Mouse (Mus musculus) A20 (cell line): ENCODE data around the gene Cisd1.
"Not testable (repeated sequence)": the region's sequence is repeated elsewhere in the genome, so short reads cannot be mapped to it uniquely, and the experiment has no call there.

Experiments
- DNase-seq: peaks from one replicate; pipeline ENCODE4 v3.0.0-alpha.2; 2011; ENCODE audit warnings: low read depth, low spot score

Gene Cisd1

GRCm38 (mm10) chr10:71344579-71345143 is at the start of gene Cisd1:
Cisd1 (minus strand) TSS chr10:71344954.
- DNase-seq = peak; percentile 97

- no peak for DNase-seq
Observed at GRCm38 (mm10) chr10:71389311-71389710, 44.6 kb upstream of the Cisd1 start.

- DNase-seq = peak; percentile 10
Observed at GRCm38 (mm10) chr10:71384159-71385044, 39.6 kb upstream of the Cisd1 start.

- DNase-seq = not testable (repeated sequence)
Observed at GRCm38 (mm10) chr10:71383552-71383924, 38.8 kb upstream of the Cisd1 start.

- peak; percentile 87 for DNase-seq
Observed at GRCm38 (mm10) chr10:71382858-71383551, 38.3 kb upstream of the Cisd1 start.

GRCm38 (mm10) chr10:71382109-71382508 is 37.4 kb upstream of the Cisd1 start:
- peak; percentile 38 for DNase-seq

- no peak for DNase-seq
Observed at GRCm38 (mm10) chr10:71381471-71382033, 36.8 kb upstream of the Cisd1 start.

- no peak for DNase-seq
Observed at GRCm38 (mm10) chr10:71380406-71380805, 35.7 kb upstream of the Cisd1 start.

- DNase-seq = peak; percentile 34
Observed at GRCm38 (mm10) chr10:71376014-71376413, 31.3 kb upstream of the Cisd1 start.

- no peak for DNase-seq
Observed at GRCm38 (mm10) chr10:71373706-71374105, 29.0 kb upstream of the Cisd1 start.

- no peak for DNase-seq
Observed at GRCm38 (mm10) chr10:71371881-71372280, 27.1 kb upstream of the Cisd1 start.

GRCm38 (mm10) chr10:71369466-71369865 is 24.7 kb upstream of the Cisd1 start:
- no peak for DNase-seq

GRCm38 (mm10) chr10:71368128-71368940 is 23.6 kb upstream of the Cisd1 start:
- DNase-seq = no peak

- DNase-seq = no peak
Observed at GRCm38 (mm10) chr10:71363858-71364257, 19.1 kb upstream of the Cisd1 start.

GRCm38 (mm10) chr10:71363440-71363839 is 18.7 kb upstream of the Cisd1 start:
- DNase-seq = no peak

GRCm38 (mm10) chr10:71361836-71362562 is 17.2 kb upstream of the Cisd1 start:
- DNase-seq = no peak

- no peak for DNase-seq
Observed at GRCm38 (mm10) chr10:71361044-71361443, 16.3 kb upstream of the Cisd1 start.

GRCm38 (mm10) chr10:71354947-71355346 is 10.2 kb upstream of the Cisd1 start:
- DNase-seq = no peak

GRCm38 (mm10) chr10:71353850-71354249 is 9.1 kb upstream of the Cisd1 start:
- DNase-seq = no peak

GRCm38 (mm10) chr10:71351301-71351700 is 6.5 kb upstream of the Cisd1 start:
- DNase-seq = no peak

GRCm38 (mm10) chr10:71349290-71349689 is 4.5 kb upstream of the Cisd1 start:
- DNase-seq = no peak
